10 mouse cellular contexts compared by ENCODE assay signal in the genomic region with DNA sequence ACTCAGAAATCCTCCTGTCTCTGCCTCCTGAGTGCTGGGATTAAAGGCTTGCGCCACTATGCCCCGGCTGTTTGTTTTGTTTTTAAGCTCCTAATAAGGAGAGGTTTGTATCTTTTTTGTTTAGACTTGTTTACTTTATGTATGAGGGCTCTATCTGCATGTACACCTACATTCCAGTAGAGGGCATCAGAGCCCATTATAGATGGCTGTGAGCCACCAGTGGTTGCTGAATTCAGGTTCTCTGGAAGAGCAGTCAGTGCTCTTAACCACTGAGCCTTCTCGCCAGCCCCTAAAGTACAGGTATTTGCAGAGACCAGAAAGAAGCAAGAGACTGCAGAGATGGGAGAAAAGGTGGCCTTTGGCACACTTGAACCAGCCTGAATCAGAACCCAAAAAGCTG. TPM values are rescaled to one million over a fixed set of nuclear protein-coding genes. Genes with fewer than 3 reads are reported as not detected.
DNase-seq lines count a peak whose midpoint lies in the region; TF ChIP-seq lines count a peak whose summit lies in the region.
"Had no signal": no experiment of that assay in that cellular context is flagged by ENCODE, and none has a peak within 500 bp of the region (broad histone marks: within the 10 kb centered on the region; RNA-seq: fewer than 3 reads in every experiment).

No protein-coding gene starts in this region.

- peaks cover 7% of the 10 kb centered on the region for H3K4me1 ChIP-seq in thymus, adult 2 months (replicated peaks; ENCODE audit: control insufficient read depth, insufficient read depth, low read length)
- no peaks in the 10 kb centered on the region for H3K4me1 ChIP-seq in embryonic facial prominence, embryonic 10.5 days
- H3K4me1 ChIP-seq in midbrain, embryonic 10.5 days = no peaks in the 10 kb centered on the region
- H3K4me1 ChIP-seq: stomach, embryonic 15.5 days had no signal

- no peak overlapping the region for H3K27ac ChIP-seq in thymus, adult 2 months (ENCODE audit: control insufficient read depth, insufficient read depth, low read length)
- no peak overlapping the region for H3K27ac ChIP-seq in embryonic facial prominence, embryonic 10.5 days (replicated peaks)
- no peak overlapping the region for H3K27ac ChIP-seq in midbrain, embryonic 10.5 days (replicated peaks)
- H3K27ac ChIP-seq: stomach, embryonic 15.5 days had no signal

- no peak for TF ChIP-seq POLR2A in thymus, adult 2 months (IDR thresholded peaks at IDR 0.05; ENCODE audit: control insufficient read depth, extremely low read depth, insufficient read depth, low read length, poor library complexity)

- no peaks in the 10 kb centered on the region for H3K9me3 ChIP-seq in embryonic facial prominence, embryonic 10.5 days
- no peaks in the 10 kb centered on the region for H3K9me3 ChIP-seq in midbrain, embryonic 10.5 days (replicated peaks)
- H3K9me3 ChIP-seq: stomach, embryonic 15.5 days had no signal

- WGBS in thymus, adult 2 months = 44% methylated on average over 3 of the region's 3 CpGs
- 52% methylated on average over 3 of the region's 3 CpGs for WGBS in embryonic facial prominence, embryonic 10.5 days
- WGBS in midbrain, embryonic 10.5 days = 49% methylated on average over 3 of the region's 3 CpGs

- intact Hi-C loops in gastrocnemius, postnatal 36 days (cut with DNase I) = loop anchor here (2.0 to 5.0 kb wide), 2 partner anchors 40 to 168 kb away; no protein-coding TSS in a partner anchor

- DNase-seq in gastrocnemius, adult 18-20 months (ENCODE audit: low spot score) = peak; percentile 43
- DNase-seq in gastrocnemius, postnatal 36 days = no peak
- peak; percentile 40 for DNase-seq in thymus, postnatal 14 days
- no peak for DNase-seq in thymus, adult 2 months
- peak; percentile 29 for DNase-seq in embryonic facial prominence, embryonic 10.5 days (ENCODE audit: low spot score)
- peak; percentile 73 for DNase-seq in induced T-regulatory cell, adult 2 months (ENCODE audit: low read depth)
- peak; percentile 29 for DNase-seq in midbrain, embryonic 10.5 days (ENCODE audit: low spot score)
- DNase-seq in spleen, postnatal 4 days (ENCODE audit: low spot score in 2 of 2) = no peak

- no peak for TF ChIP-seq CTCF in thymus, adult 2 months (IDR thresholded peaks at IDR 0.05; ENCODE audit: borderline replicate concordance, control insufficient read depth, extremely low read depth, insufficient read depth, low read length, poor library complexity)

- H3K4me3 ChIP-seq in thymus, adult 2 months (ENCODE audit: control insufficient read depth, insufficient read depth, low read length) = no peak overlapping the region
- no peak overlapping the region for H3K4me3 ChIP-seq in embryonic facial prominence, embryonic 10.5 days
- H3K4me3 ChIP-seq in midbrain, embryonic 10.5 days = no peak overlapping the region
- H3K4me3 ChIP-seq: stomach, embryonic 15.5 days had no signal

- no peaks in the 10 kb centered on the region for H3K27me3 ChIP-seq in thymus, adult 2 months (ENCODE audit: control insufficient read depth, insufficient read depth, low read length)
- H3K27me3 ChIP-seq in embryonic facial prominence, embryonic 10.5 days (replicated peaks; ENCODE audit: low read depth, poor library complexity, severe bottlenecking) = no peaks in the 10 kb centered on the region
- 0 out of 2 replicates have a peak, but pooled peaks cover 4% of the 10 kb centered on the region for H3K27me3 ChIP-seq in midbrain, embryonic 10.5 days (ENCODE audit: low read depth, poor library complexity, severe bottlenecking)
- H3K27me3 ChIP-seq: stomach, embryonic 15.5 days had no signal

- H3K36me3 ChIP-seq in thymus, adult 2 months (ENCODE audit: control insufficient read depth, insufficient read depth, low read length) = no peaks in the 10 kb centered on the region
- no peaks in the 10 kb centered on the region for H3K36me3 ChIP-seq in embryonic facial prominence, embryonic 10.5 days (replicated peaks)
- no peaks in the 10 kb centered on the region for H3K36me3 ChIP-seq in midbrain, embryonic 10.5 days
- H3K36me3 ChIP-seq: stomach, embryonic 15.5 days had no signal

RNA-seq across cellular contexts. Expression of a gene that starts 46.3 kb away (rescaled TPM):
- total RNA-seq in gastrocnemius, adult 18-20 months (2021) = 10 to 100 TPM; 13.2 to 13.8 TPM
- 1 to 10 TPM; 4.7 to 7.0 TPM for total RNA-seq in gastrocnemius, postnatal 36 days (2021)
- polyA plus RNA-seq in thymus, adult 2 months (2012; rRNA removed) = 3.0 and 3.5 TPM in 2 replicates
- polyA plus RNA-seq in embryonic facial prominence, embryonic 10.5 days (2016; fragmentation: Nextera tagmentation; extraction: Ambion mirVana) = 2.2 and 2.4 TPM in 2 replicates
- polyA plus RNA-seq in midbrain, embryonic 10.5 days (2016; fragmentation: Nextera tagmentation; extraction: Ambion mirVana) = 1.8 and 2.2 TPM in 2 replicates

RNA-seq across cellular contexts. Expression of a gene that starts 52.5 kb away (rescaled TPM):
- total RNA-seq in gastrocnemius, adult 18-20 months (2021) = under 1 TPM; 0.25 to 0.40 TPM
- under 1 TPM; 0.20 to 0.36 TPM for total RNA-seq in gastrocnemius, postnatal 36 days (2021)
- polyA plus RNA-seq in thymus, adult 2 months (2012; rRNA removed) = 0.15 and 0.24 TPM in 2 replicates
- 0.05 TPM in 1 of 2 replicates, not detected in the other for polyA plus RNA-seq in embryonic facial prominence, embryonic 10.5 days (2016; fragmentation: Nextera tagmentation; extraction: Ambion mirVana)
- 0.05 TPM in 1 of 2 replicates, not detected in the other for polyA plus RNA-seq in midbrain, embryonic 10.5 days (2016; fragmentation: Nextera tagmentation; extraction: Ambion mirVana)
- total RNA-seq: layer of hippocampus, postnatal 14 days had no signal

Comparison
In these comparisons a context has a peak if more than half of its experiments do, and no peak if none do; other contexts are left out.
1. DNase-seq: peak in gastrocnemius, adult 18-20 months (single experiment), thymus, postnatal 14 days (single experiment), embryonic facial prominence, embryonic 10.5 days (single experiment), induced T-regulatory cell, adult 2 months (single experiment) and midbrain, embryonic 10.5 days (single experiment); none in gastrocnemius, postnatal 36 days (0 of 2), thymus, adult 2 months (single experiment) and spleen, postnatal 4 days (0 of 2).